Mouse (Mus musculus) T-cell, adult 66 days (primary cell): ENCODE measurements around the gene Pnpla3. TPM values are rescaled to one million over a fixed set of nuclear protein-coding genes. Genes with fewer than 3 reads are reported as not detected.

Experiments
- total RNA-seq, 2 experiments: library from RNA; stranded (reverse); gene quantifications; 3 replicates in 1 of 2; 4 replicates in 1 of 2; pipeline ENCODE4 v1.2.4; 2023

The Pnpla3 gene
- total RNA-seq: not detected

GRCm38 (mm10) chr15:84167600-84167999 lies at the start of gene Pnpla3:
TSS of gene Pnpla3 (plus strand) at chr15:84167837.

GRCm38 (mm10) chr15:84123075-84123474 lies 44.6 kb upstream of the Pnpla3 start, which contains the start of gene Pnpla5:
TSS of gene Pnpla5 (minus strand) at chr15:84123175.

GRCm38 (mm10) chr15:84192058-84192791 lies 24.6 kb downstream of the Pnpla3 start, which contains the start of gene Samm50:
TSS of gene Samm50 (plus strand) at chr15:84192241.

GRCm38 (mm10) chr15:84231721-84232561 lies 64.3 kb downstream of the Pnpla3 start, which contains the start of gene Parvb:
TSS of gene Parvb (plus strand) at chr15:84232043.

Other genes with a start within 250 kb of the Pnpla3 start
- gene Efcab6, start 102.5 kb upstream of the Pnpla3 start, total RNA-seq: not detected
- gene Sult4a1, start 62.1 kb upstream of the Pnpla3 start, total RNA-seq: not detected
- gene Pnpla5, start 44.7 kb upstream of the Pnpla3 start, total RNA-seq: not detected
- gene Samm50, start 24.4 kb downstream of the Pnpla3 start, total RNA-seq: 10 to 100 TPM; 79.9 to 86.1 TPM
- 1 to 10 TPM in 1 of 2 experiments, under 1 TPM in 1; 0.39 to 1.2 TPM for gene Parvb, start 64.2 kb downstream of the Pnpla3 start, total RNA-seq
- 10 to 100 TPM; 82.0 to 92.2 TPM for gene Parvg, start 156.2 kb downstream of the Pnpla3 start, total RNA-seq